Mouse (Mus musculus) lung, postnatal 10 days (tissue): ENCODE results near the gene Gm8453.
"Not testable (repeated sequence)": the region's sequence is repeated elsewhere in the genome, so short reads cannot be mapped to it uniquely, and the experiment has no call there.

Experiments used
- DNase-seq: peaks from one replicate; pipeline ENCODE4 v3.0.0; 2021

Gm8453 gene

DNA sequence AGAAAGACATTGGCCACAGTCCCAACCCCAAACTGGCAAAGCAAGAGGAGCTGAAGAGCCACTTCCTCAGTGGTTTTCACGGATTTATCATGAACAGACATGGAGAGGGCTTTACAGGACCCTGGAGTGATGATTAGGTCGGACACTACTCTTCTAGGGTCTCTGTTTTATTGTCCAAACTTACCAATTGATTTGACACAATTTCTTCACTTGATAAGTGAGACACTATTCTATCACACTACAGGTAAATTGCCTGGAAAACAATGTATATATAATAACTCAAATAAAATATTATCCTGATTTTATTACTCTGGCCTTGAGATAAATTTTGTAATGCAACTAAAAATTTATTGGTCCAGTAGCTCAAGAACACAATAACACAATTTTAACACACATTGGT, at the start of gene Gm8453:
Gene Gm8453 (minus strand): TSS at position 101 of the 400 bp plus-strand sequence.
- not testable (repeated sequence) for DNase-seq

DNA sequence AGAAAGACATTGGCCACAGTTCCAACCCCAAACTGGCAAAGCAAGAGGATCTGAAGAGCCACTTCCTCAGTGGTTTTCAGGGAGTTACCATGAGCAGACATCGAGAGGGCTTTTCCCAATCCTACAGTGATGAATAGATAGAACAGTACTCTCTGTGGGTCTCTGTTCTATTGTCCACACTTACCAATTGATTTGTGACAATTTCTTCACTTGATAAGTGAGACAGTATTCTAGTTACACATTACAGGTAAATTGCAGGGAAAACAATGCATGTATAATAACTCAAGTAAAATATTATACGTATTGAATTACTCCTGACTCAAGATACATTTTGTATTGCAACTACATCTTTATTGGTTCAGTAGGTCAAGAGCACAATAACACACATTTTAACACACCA, 28.1 kb downstream of the Gm8453 start, which contains the start of gene Gm8653:
Gene Gm8653 (minus strand): TSS at position 101 of the 400 bp plus-strand sequence.
- DNase-seq, result not testable (repeated sequence)

DNA sequence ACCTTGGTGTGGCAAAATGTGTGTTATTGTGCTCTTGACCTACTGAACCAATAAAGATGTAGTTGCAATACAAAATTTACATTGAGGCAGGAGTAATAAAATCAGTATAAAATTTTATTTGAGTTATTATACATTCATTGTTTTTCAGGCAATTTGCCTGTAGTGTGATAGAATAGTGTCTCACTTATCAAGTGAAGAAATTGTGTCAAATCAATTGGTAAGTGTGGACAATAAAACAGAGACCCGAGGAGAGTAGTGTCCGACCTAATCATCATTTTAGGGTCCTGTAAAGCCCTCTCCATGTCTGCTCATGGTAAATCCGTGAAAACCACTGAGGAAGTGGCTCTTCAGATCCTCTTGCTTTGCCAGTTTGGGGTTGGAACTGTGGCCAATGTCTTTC, 40.2 kb downstream of the Gm8453 start, which contains the start of gene Vmn1r143:
Gene Vmn1r143 (plus strand): TSS at position 301 of the 400 bp plus-strand sequence.
- DNase-seq, result not testable (repeated sequence)
